Mouse (Mus musculus): ENCODE data around the gene C2cd5. TPM values are rescaled to one million over a fixed set of nuclear protein-coding genes. Genes with fewer than 3 reads are reported as not detected.

C2cd5 gene
- polyA plus RNA-seq, 1 experiment from 2014 or later, result 25.2 TPM

DNA sequence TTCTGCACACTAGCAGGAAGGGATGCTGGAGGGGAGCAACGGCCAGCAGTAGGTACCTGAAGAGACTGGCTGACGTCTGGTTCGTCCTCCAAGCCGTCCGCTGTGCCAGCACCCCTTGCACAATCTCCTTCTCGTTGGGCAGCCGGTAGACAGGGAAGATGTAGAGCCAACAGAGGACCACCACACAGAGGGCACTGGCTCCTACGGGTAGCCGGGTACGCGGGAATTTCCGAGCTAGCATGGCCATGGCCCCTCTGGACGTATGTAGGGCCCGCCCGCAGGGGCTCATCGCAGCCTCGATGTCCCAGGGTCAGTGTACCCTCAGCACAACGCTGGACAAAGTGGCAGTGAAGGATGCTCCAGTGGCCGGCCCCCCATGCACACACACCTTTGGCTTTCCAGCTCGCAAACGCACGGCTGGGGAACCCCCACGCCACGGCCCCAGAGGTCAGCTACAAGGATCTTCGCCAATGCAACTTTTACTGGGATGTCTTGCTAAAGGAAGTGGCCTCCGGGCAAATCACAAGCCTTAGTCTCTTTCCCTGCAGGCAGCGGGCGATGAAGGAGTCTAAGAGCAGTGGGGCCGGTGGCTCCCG, 136.4 kb downstream of the C2cd5 start:
- H3K9me3 ChIP-seq, result no peaks in the 10 kb centered on the region
- no peak; the same call in 1 of the 2 replicates for ATAC-seq (ENCODE audit: borderline replicate concordance, extremely low read depth, low FRiP score, low TSS enrichment)
- WGBS, result 22% methylated on average over 30 of the region's 30 CpGs
- no peak overlapping the region for H3K27ac ChIP-seq
- H3K9ac ChIP-seq, result no peak overlapping the region
- peak overlapping the region; percentile 50 for H3K4me3 ChIP-seq
- peaks cover 9% of the 10 kb centered on the region; the same call in 1 of the 2 replicates for H3K4me1 ChIP-seq
- H3K4me2 ChIP-seq, result peak overlapping the region; percentile 98
- peaks cover 31% of the 10 kb centered on the region for H3K27me3 ChIP-seq
- no peaks in the 10 kb centered on the region for H3K36me3 ChIP-seq

DNA sequence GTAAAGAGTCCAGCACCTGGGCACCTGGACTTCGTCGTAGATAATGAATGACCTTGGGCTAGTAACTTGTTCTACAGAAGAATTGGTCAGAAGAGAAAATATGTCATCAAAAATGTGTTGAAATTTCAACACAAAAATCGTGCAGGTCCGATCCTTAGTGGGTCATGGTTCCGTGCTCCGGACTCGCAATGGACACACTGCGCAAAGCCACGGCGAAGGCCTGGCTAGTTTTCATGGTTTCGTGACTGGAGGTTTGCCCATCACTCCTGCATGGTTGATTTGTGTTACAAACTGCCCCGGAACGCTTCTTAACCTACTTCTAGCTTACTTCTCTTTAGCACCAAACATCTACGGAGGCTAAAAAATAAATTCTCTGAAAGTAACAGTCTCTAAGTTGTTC, 137.1 kb downstream of the C2cd5 start:
- H3K27me3 ChIP-seq, result peaks cover 31% of the 10 kb centered on the region
- H3K4me3 ChIP-seq, result no peak overlapping the region
- no peaks in the 10 kb centered on the region for H3K9me3 ChIP-seq
- H3K36me3 ChIP-seq, result no peaks in the 10 kb centered on the region
- H3K4me1 ChIP-seq, result peaks cover 9% of the 10 kb centered on the region; the same call in 1 of the 2 replicates
- no peak for ATAC-seq (ENCODE audit: borderline replicate concordance, extremely low read depth, low FRiP score, low TSS enrichment)
- H3K4me2 ChIP-seq, result no peak overlapping the region
- H3K27ac ChIP-seq, result no peak overlapping the region
- no peak overlapping the region for H3K9ac ChIP-seq
- 87% methylated on average over 14 of the region's 14 CpGs for WGBS

- Histone ChIP-seq H3K4me1 (peaks cover 9% of the 10 kb centered on the region; the same call in 1 of the 2 replicates), H3K27ac (no peak overlapping the region), H3K9ac (no peak overlapping the region), H3K4me2 (no peak overlapping the region), H3K27me3 (peaks cover 31% of the 10 kb centered on the region), H3K9me3 (no peaks in the 10 kb centered on the region), H3K36me3 (no peaks in the 10 kb centered on the region), H3K4me3 (no peak overlapping the region)
- 78% methylated on average over 10 of the region's 10 CpGs for WGBS
- no peak for ATAC-seq (ENCODE audit: borderline replicate concordance, extremely low read depth, low FRiP score, low TSS enrichment)
These were observed 137.5 kb downstream of the C2cd5 start for GRCm38 (mm10) chr6:142962476-142962875.

DNA sequence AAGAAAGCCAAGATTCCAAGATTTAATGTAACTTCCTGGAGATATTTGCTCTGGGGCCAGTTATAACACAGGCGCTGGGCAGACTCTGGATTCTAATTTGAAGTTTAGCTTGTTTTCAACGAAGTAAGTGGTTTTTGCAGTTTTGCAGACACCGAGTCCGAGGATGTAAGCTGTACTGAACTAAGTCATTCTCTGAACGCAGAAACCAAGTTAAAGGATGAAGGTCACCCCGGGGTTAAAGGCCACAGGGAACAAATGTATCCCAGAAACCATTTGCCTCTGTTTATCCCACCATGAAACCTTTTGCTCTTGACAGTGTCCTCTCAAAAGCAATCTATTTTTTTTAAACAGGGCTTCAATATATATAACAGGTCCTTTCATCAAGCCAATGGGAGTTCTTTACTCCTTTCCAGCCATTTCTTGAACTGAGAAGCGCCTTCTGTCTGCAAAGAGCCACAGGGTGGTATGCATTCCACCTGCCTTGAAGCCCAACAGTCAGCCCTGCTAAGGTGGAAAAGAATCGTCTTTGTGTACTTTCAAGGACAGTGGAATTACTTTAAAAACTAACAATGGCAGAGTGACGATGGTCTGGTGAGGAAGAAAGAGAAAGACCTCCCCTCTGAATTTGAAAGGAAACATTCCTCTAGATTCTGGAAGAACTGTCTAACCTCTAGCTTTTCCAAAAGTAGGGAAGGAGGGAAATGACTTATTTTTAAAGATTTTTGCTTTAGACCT, 138.1 kb downstream of the C2cd5 start:
- Histone ChIP-seq H3K9me3 (no peaks in the 10 kb centered on the region), H3K27ac (no peak overlapping the region), H3K9ac (no peak overlapping the region), H3K4me1 (peaks cover 9% of the 10 kb centered on the region; the same call in 1 of the 2 replicates), H3K36me3 (no peaks in the 10 kb centered on the region), H3K4me3 (no peak overlapping the region), H3K4me2 (no peak overlapping the region), H3K27me3 (peaks cover 31% of the 10 kb centered on the region)
- no peak for ATAC-seq (ENCODE audit: borderline replicate concordance, extremely low read depth, low FRiP score, low TSS enrichment)
- WGBS, result 73% methylated on average over 9 of the region's 9 CpGs

Other genes with a start within 250 kb of the C2cd5 start
- 0.42 and 0.46 TPM in 2 replicates for gene St8sia1, start 135.7 kb downstream of the C2cd5 start, polyA plus RNA-seq (2015; fragmentation: Nextera tagmentation; extraction: Ambion mirVana)
- gene Etnk1, start 67.1 kb upstream of the C2cd5 start, polyA plus RNA-seq (2015; fragmentation: Nextera tagmentation; extraction: Ambion mirVana), result 15.8 and 16.1 TPM in 2 replicates

Data from lung, embryonic 15.5 days (tissue).